Mouse (Mus musculus) CH12.LX (cell line): Measurements from ENCODE around the gene Ptprb. TPM values are rescaled to one million over a fixed set of nuclear protein-coding genes. Genes with fewer than 3 reads are reported as not detected.

ENCODE experiments used
- DNase-seq: peaks from one replicate; pipeline ENCODE4 v3.0.0-alpha.2; 2013; ENCODE audit errors: extremely low read depth
- H3K27ac ChIP-seq: 2 replicates; pipeline ENCODE4 v1.5.1; 2012; ENCODE audit warnings: low read depth, mild to moderate bottlenecking, control low read depth, moderate library complexity; ENCODE audit not compliant: insufficient read depth
- H3K27me3 ChIP-seq: replicated peaks from 2 replicates; pipeline ENCODE3; 2012; ENCODE audit warnings: inconsistent platforms
- H3K36me3 ChIP-seq, 2 experiments: replicated peaks in 1 of 2; 2 replicates each; pipeline versions ENCODE3 to v1.6.1; 2012; ENCODE audit warnings: inconsistent platforms in 1 of 2, low read length in 1 of 2, mild to moderate bottlenecking in 1 of 2, mixed read lengths in 1 of 2, moderate library complexity in 1 of 2; ENCODE audit not compliant: control insufficient read depth in 1 of 2, insufficient read depth in 1 of 2
- H3K4me1 ChIP-seq, 2 experiments: 2 replicates each; pipeline ENCODE4 v1.6.1; 2012; ENCODE audit warnings: inconsistent platforms in 1 of 2, moderate library complexity in 1 of 2; ENCODE audit not compliant: insufficient read depth in 2 of 2, control insufficient read depth in 1 of 2
- H3K4me2 ChIP-seq: 2 replicates; pipeline ENCODE4 v1.6.1; 2012; ENCODE audit warnings: low read depth, mild to moderate bottlenecking, control low read depth; ENCODE audit not compliant: poor library complexity, insufficient read depth, severe bottlenecking
- H3K4me3 ChIP-seq, 3 experiments: fragments of 150-350 bp in 1 of 3; sonication (generic) in 1 of 3; replicated peaks in 1 of 3; 2 replicates each; pipeline versions ENCODE3 to v1.5.1; 2011 to 2012; ENCODE audit warnings: low read depth in 2 of 3, low read length in 2 of 3, mild to moderate bottlenecking in 2 of 3, moderate library complexity in 2 of 3, control low read depth in 1 of 3, improper control_type of control experiment in 1 of 3, inconsistent platforms in 1 of 3, mixed read lengths in 1 of 3; ENCODE audit not compliant: poor library complexity in 1 of 3
- H3K79me2 ChIP-seq: replicated peaks from 2 replicates; pipeline ENCODE4 v1.6.1; 2012; ENCODE audit warnings: mild to moderate bottlenecking, moderate library complexity; ENCODE audit not compliant: control insufficient read depth, poor library complexity, insufficient read depth, severe bottlenecking; ENCODE audit errors: extremely low read depth
- H3K9ac ChIP-seq: 2 replicates; pipeline ENCODE4 v1.6.1; 2012; ENCODE audit warnings: low read depth, mild to moderate bottlenecking, control low read depth, moderate library complexity; ENCODE audit not compliant: insufficient read depth
- H3K9me3 ChIP-seq: replicated peaks from 2 replicates; pipeline ENCODE3; 2012; ENCODE audit warnings: low read length, inconsistent platforms, mixed read lengths
- CHD1 ChIP-seq: IDR thresholded peaks from 2 replicates; pipeline ENCODE4 v1.6.1; 2012; ENCODE audit warnings: low read depth, low read length, improper control_type of control experiment, inconsistent platforms
- E2F4 ChIP-seq: IDR thresholded peaks from 2 replicates; pipeline ENCODE4 v1.6.1; 2011; ENCODE audit warnings: low read depth, low read length, improper control_type of control experiment; ENCODE audit not compliant: insufficient replicate concordance
- ELF1 ChIP-seq: IDR thresholded peaks from 2 replicates; pipeline ENCODE4 v1.6.1; 2014; ENCODE audit warnings: low read depth, mild to moderate bottlenecking, inconsistent platforms, low read length, improper control_type of control experiment
- ETS1 ChIP-seq: conservative IDR thresholded peaks from 2 replicates; pipeline ENCODE4 v1.6.1; 2012; ENCODE audit warnings: low read depth, mild to moderate bottlenecking, inconsistent platforms, low read length, improper control_type of control experiment, moderate library complexity
- NRF1 ChIP-seq: IDR thresholded peaks from 2 replicates; pipeline ENCODE4 v1.6.1; 2014; ENCODE audit warnings: low read depth, mild to moderate bottlenecking, inconsistent platforms, low read length, improper control_type of control experiment, moderate library complexity
- POLR2A ChIP-seq: IDR thresholded peaks from 2 replicates; pipeline ENCODE4 v1.6.1; 2011; ENCODE audit warnings: low read depth, mild to moderate bottlenecking, improper control_type of control experiment, low read length
- RAD21 ChIP-seq: IDR thresholded peaks from 2 replicates; pipeline ENCODE4 v1.6.1; 2011; ENCODE audit warnings: low read depth, mild to moderate bottlenecking, low read length, improper control_type of control experiment, moderate library complexity
- RCOR1 ChIP-seq: conservative IDR thresholded peaks from 2 replicates; pipeline ENCODE4 v1.6.1; 2012; ENCODE audit warnings: low read depth, mild to moderate bottlenecking, inconsistent platforms, low read length, improper control_type of control experiment
- TBP ChIP-seq: conservative IDR thresholded peaks from 2 replicates; pipeline ENCODE4 v1.6.1; 2011; ENCODE audit warnings: low read depth, low read length, improper control_type of control experiment
- USF1 ChIP-seq: IDR thresholded peaks from 2 replicates; pipeline ENCODE4 v1.6.1; 2014; ENCODE audit warnings: low read depth, mild to moderate bottlenecking, inconsistent platforms, low read length, improper control_type of control experiment
- dilution Hi-C: fragments of 300-500 bp; cut with MboI; formaldehyde crosslinking; loops from 2 replicates; pipeline ENCODE4 v1.14.3; 2020; ENCODE audit warnings: low sequenced_read_pairs; ENCODE audit not compliant: extremely low pct_unique_long_range_greater_than_20kb, extremely low pct_ligation_motif_present
- in situ Hi-C: fragments of 300-500 bp; cut with MboI; formaldehyde crosslinking; loops from 3 replicates; pipeline ENCODE4 v1.14.3; 2019; ENCODE audit warnings: low sequenced_read_pairs, low pct_ligation_motif_present, low pct_unique_long_range_greater_than_20kb, mixed read lengths
- polyA plus RNA-seq: library from polyadenylated mRNA; unstranded; fragments of >175 nt; gene quantifications from 2 replicates; pipeline ENCODE4 v1.2.1, GENCODE M21; 2012; ENCODE audit warnings: low read depth; ENCODE audit not compliant: insufficient read length
- total RNA-seq, 2 experiments: library from RNA; depleted of rRNA; stranded (reverse); fragments of 300-350 nt in 1 of 2; fragments of >200 nt in 1 of 2; gene quantifications; 2 replicates each; pipeline ENCODE4 v1.2.3; 2012 to 2014

Gene Ptprb
- total and polyA plus RNA-seq, 3 experiments = not detected

DNA sequence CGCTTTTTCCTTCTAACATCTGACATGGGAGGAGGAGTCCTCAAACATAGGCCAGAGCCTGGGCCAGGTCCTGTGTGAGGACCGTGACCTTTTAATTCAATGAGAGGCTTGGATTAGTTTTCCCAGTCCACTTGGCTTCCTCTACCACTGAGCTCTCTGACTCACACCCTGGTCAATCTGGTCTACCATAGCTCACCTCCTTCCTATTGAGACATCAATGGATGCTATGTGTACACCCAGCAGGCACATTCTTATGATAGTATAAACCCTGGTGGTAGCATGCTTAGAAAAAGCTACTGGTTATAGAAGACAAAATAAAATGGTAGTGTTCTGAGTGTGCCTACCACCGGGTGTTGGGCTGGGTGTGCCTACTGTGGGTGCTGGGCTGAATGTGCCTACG, 21.1 kb downstream of the Ptprb start:
- H3K27ac ChIP-seq = no peak overlapping the region
- no peaks in the 10 kb centered on the region for H3K27me3 ChIP-seq
- no peaks in the 10 kb centered on the region for H3K9me3 ChIP-seq
- H3K79me2 ChIP-seq = no peaks in the 10 kb centered on the region
- H3K4me1 ChIP-seq = peaks cover under 1 to 2% of the 10 kb centered on the region in 2 experiments; a peak in 2 of 4 replicates
- dilution Hi-C loops = no loop called here
- DNase-seq = no peak
- in situ Hi-C loops = no loop called here
- no peaks in the 10 kb centered on the region for H3K36me3 ChIP-seq
- no peak for TF ChIP-seq USF1
- H3K4me3 ChIP-seq = no peak overlapping the region
- H3K9ac ChIP-seq = no peak overlapping the region
- H3K4me2 ChIP-seq = no peak overlapping the region

DNA sequence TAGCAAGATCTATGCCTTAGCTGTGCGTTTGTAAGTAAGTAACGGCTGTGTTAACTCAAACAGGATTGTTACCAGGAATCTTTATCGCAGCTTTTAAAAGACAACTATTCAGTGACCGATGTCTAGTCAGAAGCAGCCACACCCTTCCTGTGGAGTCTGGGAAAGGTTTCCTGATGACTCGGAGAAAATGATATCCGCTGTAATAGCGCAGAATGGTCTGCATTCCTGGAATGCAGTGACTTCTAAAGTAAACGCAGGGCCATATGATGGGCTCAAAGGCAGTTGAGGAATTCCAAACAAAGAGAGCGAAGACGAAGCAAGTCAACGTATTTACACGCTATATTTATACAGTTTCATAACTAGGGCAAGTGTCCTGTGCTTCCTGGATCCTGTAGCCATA, 22.5 kb downstream of the Ptprb start:
- in situ Hi-C loops = no loop called here
- no peak for DNase-seq

DNA sequence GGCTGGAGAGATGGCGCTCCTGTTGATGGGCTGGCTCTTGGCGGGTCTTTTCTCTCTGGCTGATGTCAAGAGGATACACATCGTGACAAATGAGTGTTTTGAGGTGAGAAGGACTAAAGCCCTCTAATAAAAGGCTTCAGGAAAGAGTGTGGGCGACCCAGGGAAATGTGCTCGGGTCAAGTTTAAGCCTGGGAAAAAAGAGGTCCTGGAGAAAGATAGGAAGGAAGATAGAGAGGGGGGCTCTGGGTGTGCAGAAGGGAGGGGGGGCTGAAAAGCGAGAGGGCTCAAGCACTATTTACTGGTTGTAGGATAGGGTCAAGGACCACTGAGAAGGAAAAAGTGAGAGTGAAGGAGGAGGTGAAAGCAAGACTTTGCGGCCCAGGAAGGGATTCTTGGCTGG, 25.5 kb downstream of the Ptprb start:
- Histone ChIP-seq H3K9me3 (no peaks in the 10 kb centered on the region), H3K27me3 (no peaks in the 10 kb centered on the region), H3K4me2 (no peak overlapping the region), H3K79me2 (no peaks in the 10 kb centered on the region), H3K4me3 (no peak overlapping the region), H3K4me1 (no peaks in the 10 kb centered on the region), H3K27ac (no peak overlapping the region), H3K36me3 (no peaks in the 10 kb centered on the region), H3K9ac (no peak overlapping the region)
- dilution Hi-C loops (no loop called here), in situ Hi-C loops (no loop called here)
- DNase-seq = no peak
- no peak for TF ChIP-seq ETS1
- no peak for TF ChIP-seq NRF1
- TF ChIP-seq TBP = no peak
- TF ChIP-seq POLR2A = no peak
- no peak for TF ChIP-seq RCOR1
- no peak for TF ChIP-seq RAD21
- no peak for TF ChIP-seq ELF1

More for the DNA sequence above, 22.5 kb downstream of the Ptprb start:
- dilution Hi-C loops = no loop called here
- TF ChIP-seq CHD1 (no peak), NRF1 (no peak), E2F4 (no peak)
- TF ChIP-seq, all 38 proteins: peak for 0
- H3K4me2 ChIP-seq = no peak overlapping the region
- no peaks in the 10 kb centered on the region for H3K27me3 ChIP-seq
- no peak overlapping the region for H3K4me3 ChIP-seq
- H3K9me3 ChIP-seq = no peaks in the 10 kb centered on the region
- no peak overlapping the region for H3K9ac ChIP-seq
- 0 out of 4 replicates have a peak, but pooled peaks cover 0 to 2% of the 10 kb centered on the region in 2 experiments for H3K4me1 ChIP-seq
- no peaks in the 10 kb centered on the region for H3K79me2 ChIP-seq
- no peak overlapping the region for H3K27ac ChIP-seq
- no peaks in the 10 kb centered on the region for H3K36me3 ChIP-seq
